Mouse (Mus musculus) gastrocnemius, adult 2 months (tissue): ENCODE data around the gene 9530003J23Rik. TPM values are rescaled to one million over a fixed set of nuclear protein-coding genes. Genes with fewer than 3 reads are reported as not detected.

ENCODE experiments used
- DNase-seq: peaks from one replicate; pipeline ENCODE4 v3.0.0; 2022
- H3K27ac ChIP-seq: fragments of 200-600 bp; 2 replicates; pipeline ENCODE4 v1.8.1; 2022; ENCODE audit warnings: mild to moderate bottlenecking
- H3K4me3 ChIP-seq: fragments of 200-600 bp; 2 replicates; pipeline ENCODE4 v1.8.1; 2022; ENCODE audit warnings: mild to moderate bottlenecking, moderate library complexity
- CTCF ChIP-seq: fragments of 200-600 bp; IDR thresholded peaks from 2 replicates; pipeline ENCODE4 v1.8.1; 2022; ENCODE audit warnings: antibody characterized with exemption, mild to moderate bottlenecking, moderate library complexity
- intact Hi-C: fragments of 180-260 bp; cut with DNase I; formaldehyde crosslinking; loops from one replicate; pipeline ENCODE4 v1.15.1; 2025
- total RNA-seq, 2 experiments: library from RNA; stranded (reverse); gene quantifications; 2 replicates each; pipeline ENCODE4 v1.2.3; 2021

9530003J23Rik gene
- total RNA-seq, 2 experiments from 2014 or later: not detected

GRCm38 (mm10) chr10:117196696-117197095, 41.8 kb downstream of the 9530003J23Rik start:
- intact Hi-C loops: no loop called here
- no peak for TF ChIP-seq CTCF
- no peak overlapping the region for H3K4me3 ChIP-seq
- DNase-seq: no peak
- no peak overlapping the region for H3K27ac ChIP-seq

- DNase-seq: no peak
- no peak for TF ChIP-seq CTCF
- Histone ChIP-seq H3K4me3 (no peak overlapping the region), H3K27ac (no peak overlapping the region)
- intact Hi-C loops: no loop called here
Measured at GRCm38 (mm10) chr10:117195748-117196147, 42.8 kb downstream of the 9530003J23Rik start.

- TF ChIP-seq CTCF: no peak
- intact Hi-C loops: no loop called here
- Histone ChIP-seq H3K4me3 (no peak overlapping the region), H3K27ac (no peak overlapping the region)
- DNase-seq: no peak
Measured at GRCm38 (mm10) chr10:117195005-117195404, 43.5 kb downstream of the 9530003J23Rik start.

GRCm38 (mm10) chr10:117193364-117193763, 45.1 kb downstream of the 9530003J23Rik start:
- Histone ChIP-seq H3K27ac (no peak overlapping the region), H3K4me3 (no peak overlapping the region)
- intact Hi-C loops: no loop called here
- DNase-seq: no peak
- no peak for TF ChIP-seq CTCF

GRCm38 (mm10) chr10:117185399-117186089, 53.0 kb downstream of the 9530003J23Rik start:
- TF ChIP-seq CTCF: no peak
- Histone ChIP-seq H3K4me3 (no peak overlapping the region), H3K27ac (no peak overlapping the region)
- intact Hi-C loops: no loop called here
- no peak for DNase-seq

Other genes with a start within 250 kb of the 9530003J23Rik start
- under 1 TPM in 1 of 2 experiments, not detected in 1; 0.17 TPM for gene Lrrc10, start 193.4 kb downstream of the 9530003J23Rik start, total RNA-seq
- 100 to 1,000 TPM; 112 to 125 TPM for gene Cct2, start 174.9 kb downstream of the 9530003J23Rik start, total RNA-seq
- gene Frs2, start 90.2 kb downstream of the 9530003J23Rik start, total RNA-seq: 10 to 100 TPM in 1 of 2 experiments, 1 to 10 TPM in 1; 8.1 to 11.5 TPM
- 10 to 100 TPM; 16.9 to 17.1 TPM for gene Yeats4, start 14.2 kb downstream of the 9530003J23Rik start, total RNA-seq
- 10 to 100 TPM; 30.6 to 45.9 TPM for gene Lyz2, start 43.6 kb upstream of the 9530003J23Rik start, total RNA-seq
- gene Lyz1, start 54.2 kb upstream of the 9530003J23Rik start, total RNA-seq: 1 to 10 TPM; 3.7 to 6.3 TPM
- 10 to 100 TPM; 21.8 to 26.0 TPM for gene Cpsf6, start 141.3 kb upstream of the 9530003J23Rik start, total RNA-seq